Mouse (Mus musculus) ES-Bruce4 (cell line): ENCODE measurements around the gene Ptges3l. TPM values are rescaled to one million over a fixed set of nuclear protein-coding genes. Genes with fewer than 3 reads are reported as not detected.
A peak's percentile ranks its signal among the peaks of the same experiment; 100 is the strongest.

Experiments
- H3K27ac ChIP-seq: 2 replicates; pipeline ENCODE4 v1.5.1; 2012; ENCODE audit warnings: low read length, inconsistent platforms; ENCODE audit not compliant: insufficient read depth
- H3K27me3 ChIP-seq: 2 replicates; pipeline ENCODE4 v1.6.1; 2012; ENCODE audit warnings: mild to moderate bottlenecking, low read length, inconsistent platforms; ENCODE audit not compliant: control insufficient read depth, poor library complexity, insufficient read depth, severe bottlenecking
- H3K36me3 ChIP-seq: 2 replicates; pipeline ENCODE4 v1.6.1; 2012; ENCODE audit warnings: inconsistent platforms, mild to moderate bottlenecking, low read length, moderate library complexity; ENCODE audit not compliant: control insufficient read depth, poor library complexity, insufficient read depth, severe bottlenecking
- H3K4me1 ChIP-seq: one replicate; pipeline ENCODE4 v1.8.1; 2011; ENCODE audit warnings: low read length; ENCODE audit not compliant: control insufficient read depth, insufficient read depth
- H3K4me3 ChIP-seq: 2 replicates; pipeline ENCODE4 v1.5.1; 2011; ENCODE audit warnings: low read depth, mild to moderate bottlenecking, low read length
- H3K9ac ChIP-seq: 2 replicates; pipeline ENCODE4 v1.6.1; 2012; ENCODE audit warnings: low read depth, mild to moderate bottlenecking, inconsistent platforms; ENCODE audit not compliant: poor library complexity, severe bottlenecking
- H3K9me3 ChIP-seq: replicated peaks from 2 replicates; pipeline ENCODE4 v1.6.1; 2012; ENCODE audit warnings: mild to moderate bottlenecking, low read length, inconsistent platforms; ENCODE audit not compliant: control insufficient read depth, poor library complexity, insufficient read depth, severe bottlenecking
- CTCF ChIP-seq: IDR thresholded peaks from one replicate; pipeline ENCODE4 v1.8.1; 2011; ENCODE audit warnings: low read depth, low read length
- EP300 ChIP-seq: IDR thresholded peaks from 2 replicates; pipeline ENCODE4 v1.6.1; 2011; ENCODE audit warnings: low read depth, low read length; ENCODE audit not compliant: insufficient read depth
- POLR2A ChIP-seq: IDR thresholded peaks from one replicate; pipeline ENCODE4 v1.8.1; 2011; ENCODE audit warnings: low read length; ENCODE audit not compliant: insufficient read depth
- polyA plus RNA-seq: library from polyadenylated mRNA; stranded (reverse); fragments of >200 nt; gene quantifications from 2 replicates; pipeline ENCODE4 v1.2.4, GENCODE M21; 2011; ENCODE audit warnings: low read depth; ENCODE audit not compliant: missing spikeins, insufficient read depth, insufficient read length

Ptges3l gene
- polyA plus RNA-seq, 1 experiment = not detected

GRCm38 (mm10) chr11:101465101-101465868 lies 40.2 kb upstream of the Ptges3l start:
- no peak for TF ChIP-seq POLR2A
- TF ChIP-seq EP300 = peak; percentile 55; the same call in 1 of the 2 replicates
- TF ChIP-seq CTCF = no peak
- Histone ChIP-seq H3K27me3 (no peaks in the 10 kb centered on the region), H3K36me3 (peaks cover 11% of the 10 kb centered on the region; the same call in 1 of the 2 replicates), H3K27ac (peak overlapping the region; percentile 82), H3K4me3 (peak overlapping the region; percentile 76), H3K4me1 (peaks cover 9% of the 10 kb centered on the region), H3K9ac (peak overlapping the region; percentile 78), H3K9me3 (no peaks in the 10 kb centered on the region)

- H3K36me3 ChIP-seq = peaks cover 11% of the 10 kb centered on the region; the same call in 1 of the 2 replicates
- no peaks in the 10 kb centered on the region for H3K27me3 ChIP-seq
- no peaks in the 10 kb centered on the region for H3K9me3 ChIP-seq
- no peak for TF ChIP-seq CTCF
- TF ChIP-seq POLR2A = no peak
- TF ChIP-seq EP300 = 0 out of 2 replicates have a peak, but pooled peaks have one; percentile 39
- peaks cover 9% of the 10 kb centered on the region for H3K4me1 ChIP-seq
- H3K4me3 ChIP-seq = peak within 1 kb of the TSS; percentile 76
- H3K27ac ChIP-seq = peak within 1 kb of the TSS; percentile 82
- peak within 1 kb of the TSS; percentile 78 for H3K9ac ChIP-seq
These were observed 39.3 kb upstream of the Ptges3l start, which contains the start of gene Rnd2 for GRCm38 (mm10) chr11:101464211-101465100. Rnd2 (plus strand) TSS chr11:101464999.

GRCm38 (mm10) chr11:101462583-101463440 lies 37.7 kb upstream of the Ptges3l start:
- Histone ChIP-seq H3K36me3 (peaks cover 11% of the 10 kb centered on the region; the same call in 1 of the 2 replicates), H3K4me1 (peaks cover 14% of the 10 kb centered on the region), H3K27ac (no peak overlapping the region), H3K9ac (no peak overlapping the region), H3K4me3 (no peak overlapping the region), H3K9me3 (no peaks in the 10 kb centered on the region), H3K27me3 (no peaks in the 10 kb centered on the region)
- TF ChIP-seq EP300 (no peak), POLR2A (no peak), CTCF (no peak)

GRCm38 (mm10) chr11:101462141-101462540 lies 37.0 kb upstream of the Ptges3l start:
- Histone ChIP-seq H3K27ac (no peak overlapping the region), H3K4me1 (peaks cover 13% of the 10 kb centered on the region)

GRCm38 (mm10) chr11:101460321-101460720 lies 35.2 kb upstream of the Ptges3l start:
- no peaks in the 10 kb centered on the region for H3K27me3 ChIP-seq
- H3K9me3 ChIP-seq = no peaks in the 10 kb centered on the region
- H3K36me3 ChIP-seq = peaks cover 11% of the 10 kb centered on the region; the same call in 1 of the 2 replicates
- TF ChIP-seq EP300 = no peak
- no peak for TF ChIP-seq CTCF
- no peak for TF ChIP-seq POLR2A
- H3K4me1 ChIP-seq = peaks cover 13% of the 10 kb centered on the region
- no peak overlapping the region for H3K9ac ChIP-seq
- H3K27ac ChIP-seq = no peak overlapping the region
- H3K4me3 ChIP-seq = no peak overlapping the region

More at GRCm38 (mm10) chr11:101462141-101462540, 37.0 kb upstream of the Ptges3l start:
- no peak overlapping the region for H3K4me3 ChIP-seq
- H3K9me3 ChIP-seq = no peaks in the 10 kb centered on the region
- peaks cover 11% of the 10 kb centered on the region; the same call in 1 of the 2 replicates for H3K36me3 ChIP-seq
- TF ChIP-seq EP300 (no peak), POLR2A (no peak), CTCF (no peak)
- H3K9ac ChIP-seq = no peak overlapping the region
- no peaks in the 10 kb centered on the region for H3K27me3 ChIP-seq
